Mouse (Mus musculus) stomach, postnatal 0 days (tissue): ENCODE measurements around the gene Dagla. TPM values are rescaled to one million over a fixed set of nuclear protein-coding genes. Genes with fewer than 3 reads are reported as not detected.

ENCODE experiments used
- ATAC-seq: fragments of 200-750 bp; cut with Nextera tagmentation; 2 replicates; pipeline ENCODE4 v1.8.0; 2017; ENCODE audit not compliant: low FRiP score, low TSS enrichment
- DNase-seq: peaks from one replicate; pipeline ENCODE4 v3.0.0-alpha.2; 2016; ENCODE audit warnings: low spot score
- H3K27ac ChIP-seq: fragments of 300-500 bp; sonication (generic); replicated peaks from 2 replicates; pipeline ENCODE4 v1.5.1; 2014; ENCODE audit warnings: mild to moderate bottlenecking, control low read depth
- H3K27me3 ChIP-seq: fragments of 300-500 bp; sonication (generic); 2 replicates; pipeline ENCODE4 v1.6.1; 2014; ENCODE audit warnings: low read length; ENCODE audit not compliant: control insufficient read depth, insufficient read depth
- H3K36me3 ChIP-seq: fragments of 300-500 bp; sonication (generic); 2 replicates; pipeline ENCODE4 v1.6.1; 2014; ENCODE audit warnings: low read length, mixed read lengths; ENCODE audit not compliant: control insufficient read depth, insufficient read depth
- H3K4me1 ChIP-seq: fragments of 300-500 bp; sonication (generic); replicated peaks from 2 replicates; pipeline ENCODE4 v1.6.1; 2014; ENCODE audit warnings: antibody characterized with exemption; ENCODE audit not compliant: control insufficient read depth, insufficient read depth
- H3K4me2 ChIP-seq: fragments of 300-500 bp; sonication (generic); replicated peaks from 2 replicates; pipeline ENCODE4 v1.6.1; 2014; ENCODE audit warnings: low read depth, mild to moderate bottlenecking, control low read depth, moderate library complexity
- H3K4me3 ChIP-seq: fragments of 300-500 bp; sonication (generic); 2 replicates; pipeline ENCODE4 v1.5.1; 2014; ENCODE audit warnings: low read depth, low read length, control low read depth
- H3K9ac ChIP-seq: fragments of 300-500 bp; sonication (generic); 2 replicates; pipeline ENCODE4 v1.6.1; 2014; ENCODE audit warnings: mild to moderate bottlenecking, low read length, control low read depth, mixed read lengths
- H3K9me3 ChIP-seq: fragments of 300-500 bp; sonication (generic); 2 replicates; pipeline ENCODE4 v1.6.1; 2016; ENCODE audit warnings: low read length; ENCODE audit not compliant: control insufficient read depth
- CTCF ChIP-seq: IDR thresholded peaks from 2 replicates; pipeline ENCODE4 v1.5.1; 2016; ENCODE audit warnings: antibody characterized with exemption, low read depth, mild to moderate bottlenecking, moderate library complexity
- EP300 ChIP-seq: optimal IDR thresholded peaks from 2 replicates; pipeline ENCODE3; 2016; ENCODE audit warnings: antibody characterized with exemption
- WGBS: fragments of 180-500 bp; shearing (Covaris S2); extraction: QIAGEN DNeasy Blood & Tissue Kit; methylation state at CpG from one replicate; pipeline ENCODE4 v1.1.7; 2014; 5-methylcytosine and 5-hydroxymethylcytosine counted together
- polyA plus RNA-seq: library from polyadenylated mRNA; unstranded; fragments of >200 nt; fragmentation: Nextera tagmentation; extraction: Ambion mirVana; gene quantifications from 2 replicates; pipeline ENCODE4 v1.2.1, GENCODE M21; 2015

Dagla gene
- polyA plus RNA-seq, 1 experiment from 2014 or later = 1.3 TPM

GRCm38 (mm10) chr19:10317795-10318194 is 13.1 kb upstream of the Dagla start:
- 55% methylated on average over 4 of the region's 4 CpGs for WGBS
- ATAC-seq = no peak
- Histone ChIP-seq H3K27me3 (no peaks in the 10 kb centered on the region), H3K9ac (no peak overlapping the region), H3K4me1 (no peaks in the 10 kb centered on the region), H3K4me2 (no peak overlapping the region), H3K27ac (no peak overlapping the region), H3K9me3 (no peaks in the 10 kb centered on the region), H3K4me3 (no peak overlapping the region), H3K36me3 (no peaks in the 10 kb centered on the region)
- DNase-seq = no peak
- TF ChIP-seq CTCF (no peak), EP300 (no peak)

- Histone ChIP-seq H3K4me1 (no peaks in the 10 kb centered on the region), H3K36me3 (no peaks in the 10 kb centered on the region), H3K4me3 (no peak overlapping the region), H3K27ac (no peak overlapping the region), H3K9ac (no peak overlapping the region), H3K4me2 (no peak overlapping the region), H3K9me3 (no peaks in the 10 kb centered on the region), H3K27me3 (no peaks in the 10 kb centered on the region)
- TF ChIP-seq CTCF = no peak
- no peak for TF ChIP-seq EP300
- DNase-seq (no peak), ATAC-seq (no peak)
- 87% methylated on average over 2 of the region's 2 CpGs for WGBS
Observed at GRCm38 (mm10) chr19:10317358-10317757, 12.7 kb upstream of the Dagla start.

GRCm38 (mm10) chr19:10316956-10317355 is 12.3 kb upstream of the Dagla start:
- no peak for ATAC-seq
- no peaks in the 10 kb centered on the region for H3K27me3 ChIP-seq
- H3K9ac ChIP-seq = no peak overlapping the region
- no peak overlapping the region for H3K4me2 ChIP-seq
- no peak overlapping the region for H3K27ac ChIP-seq
- TF ChIP-seq CTCF (no peak), EP300 (no peak)
- H3K9me3 ChIP-seq = no peaks in the 10 kb centered on the region
- no peak for DNase-seq
- H3K4me1 ChIP-seq = no peaks in the 10 kb centered on the region
- H3K36me3 ChIP-seq = no peaks in the 10 kb centered on the region
- WGBS = 60% methylated on average over 4 of the region's 4 CpGs
- H3K4me3 ChIP-seq = no peak overlapping the region

GRCm38 (mm10) chr19:10312072-10312471 is 7.4 kb upstream of the Dagla start:
- no peaks in the 10 kb centered on the region for H3K9me3 ChIP-seq
- no peak for TF ChIP-seq CTCF
- no peak for TF ChIP-seq EP300

DNA sequence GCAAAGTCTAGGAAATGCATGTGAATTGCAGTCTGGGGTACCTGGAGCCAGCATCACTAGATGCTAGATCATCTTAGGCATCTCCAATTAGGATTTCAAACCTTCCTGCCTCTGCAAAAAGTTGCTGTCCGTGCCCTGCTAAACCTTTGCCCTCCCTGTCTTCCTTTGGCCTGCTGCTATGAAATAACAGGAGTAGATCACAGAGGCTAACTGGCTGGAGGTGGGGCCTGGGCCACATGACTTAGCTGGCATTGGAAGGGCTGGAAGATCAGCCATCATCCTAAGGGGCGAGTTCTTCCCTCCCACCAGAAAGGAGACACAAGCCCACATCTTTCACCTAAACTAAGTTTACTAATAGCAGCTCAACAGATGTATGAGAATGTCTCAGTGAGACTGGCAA is 4.3 kb upstream of the Dagla start:
- no peak overlapping the region for H3K27ac ChIP-seq
- no peaks in the 10 kb centered on the region for H3K36me3 ChIP-seq
- DNase-seq (no peak), ATAC-seq (no peak)
- peaks cover 4% of the 10 kb centered on the region; the same call in 1 of the 2 replicates for H3K4me1 ChIP-seq
- no peak overlapping the region for H3K4me3 ChIP-seq
- TF ChIP-seq CTCF (no peak), EP300 (no peak)
- WGBS = 51% methylated on average over 2 of the region's 2 CpGs
- H3K9me3 ChIP-seq = no peaks in the 10 kb centered on the region
- H3K9ac ChIP-seq = no peak overlapping the region
- no peaks in the 10 kb centered on the region for H3K27me3 ChIP-seq
- H3K4me2 ChIP-seq = no peak overlapping the region

More at GRCm38 (mm10) chr19:10312072-10312471, 7.4 kb upstream of the Dagla start:
- Histone ChIP-seq H3K9ac (no peak overlapping the region), H3K4me3 (no peak overlapping the region), H3K27me3 (no peaks in the 10 kb centered on the region), H3K4me2 (no peak overlapping the region), H3K27ac (no peak overlapping the region), H3K4me1 (no peaks in the 10 kb centered on the region), H3K36me3 (no peaks in the 10 kb centered on the region)
- DNase-seq = no peak
- WGBS = 54% methylated on average over 8 of the region's 8 CpGs
- ATAC-seq = no peak

- DNase-seq (no peak), ATAC-seq (no peak)
- no peak for TF ChIP-seq CTCF
- no peak for TF ChIP-seq EP300
- Histone ChIP-seq H3K9me3 (no peaks in the 10 kb centered on the region), H3K4me3 (no peak overlapping the region), H3K4me1 (peaks cover 5% of the 10 kb centered on the region; the same call in 1 of the 2 replicates), H3K36me3 (no peaks in the 10 kb centered on the region), H3K27ac (no peak overlapping the region), H3K4me2 (no peak overlapping the region), H3K9ac (no peak overlapping the region), H3K27me3 (no peaks in the 10 kb centered on the region)
- 33% methylated on average over 6 of the region's 6 CpGs for WGBS
Observed at GRCm38 (mm10) chr19:10307941-10308340, 3.3 kb upstream of the Dagla start.
